Mouse (Mus musculus): ENCODE results near the gene Orc3.

- no peak for TF ChIP-seq CTCF (IDR thresholded peaks at IDR 0.05; ENCODE audit: low read depth)
- no peak for TF ChIP-seq EP300 (optimal IDR thresholded peaks at IDR 0.05)
Measured at GRCm38 (mm10) chr4:34551966-34552365, 62.8 kb downstream of the Orc3 start.

Measured in stomach, postnatal 0 days (tissue).